Mouse (Mus musculus): ENCODE data around the gene Pax2.
"Not testable (repeated sequence)": the region's sequence is repeated elsewhere in the genome, so short reads cannot be mapped to it uniquely, and the experiment has no call there.

Gene Pax2

DNA sequence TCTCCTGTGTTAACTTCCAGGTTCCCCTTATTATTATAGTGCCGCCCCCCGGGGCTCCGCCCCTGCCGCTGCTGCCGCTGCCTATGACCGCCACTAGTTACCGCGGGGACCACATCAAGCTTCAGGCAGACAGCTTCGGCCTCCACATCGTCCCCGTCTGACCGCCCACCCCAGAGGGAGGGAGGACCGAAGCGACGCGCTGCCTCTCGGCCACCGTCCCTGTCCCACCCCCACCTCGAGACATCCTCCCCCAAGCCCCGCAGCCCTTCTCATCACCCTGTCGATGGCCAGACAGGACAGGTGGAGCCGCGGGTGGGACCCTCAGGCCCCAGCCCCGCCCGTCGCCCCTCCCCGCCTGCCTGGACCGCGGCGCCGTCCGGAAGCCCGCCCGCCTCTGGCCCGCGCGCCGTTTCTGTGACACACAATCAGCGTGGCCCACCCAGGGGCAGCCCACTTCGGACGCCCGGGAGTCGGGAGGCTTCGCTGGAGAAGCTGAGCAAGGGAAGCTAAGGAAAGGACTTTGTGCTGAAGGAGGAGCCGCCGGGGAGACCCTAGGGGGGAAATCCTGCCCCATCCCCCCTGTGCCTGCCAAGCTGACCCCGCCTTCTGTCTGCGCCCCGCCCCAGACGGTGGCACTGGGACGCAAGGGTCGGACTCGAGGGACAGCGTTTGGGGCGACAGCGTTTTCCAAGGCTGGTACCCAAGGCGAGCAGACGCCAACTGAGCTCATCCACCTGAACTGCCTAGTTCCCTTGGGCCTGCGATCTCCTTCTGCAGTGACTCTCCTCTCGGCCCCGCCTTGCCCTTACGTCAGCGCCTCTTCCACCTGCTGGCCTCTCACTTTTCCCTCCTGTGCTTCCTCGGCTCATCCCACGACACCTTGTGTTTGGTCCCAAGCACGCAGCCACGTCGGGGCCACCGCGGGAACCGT is 80.4 kb downstream of the Pax2 start:
- peak; percentile 19 for DNase-seq (ENCODE audit: low read depth)

DNA sequence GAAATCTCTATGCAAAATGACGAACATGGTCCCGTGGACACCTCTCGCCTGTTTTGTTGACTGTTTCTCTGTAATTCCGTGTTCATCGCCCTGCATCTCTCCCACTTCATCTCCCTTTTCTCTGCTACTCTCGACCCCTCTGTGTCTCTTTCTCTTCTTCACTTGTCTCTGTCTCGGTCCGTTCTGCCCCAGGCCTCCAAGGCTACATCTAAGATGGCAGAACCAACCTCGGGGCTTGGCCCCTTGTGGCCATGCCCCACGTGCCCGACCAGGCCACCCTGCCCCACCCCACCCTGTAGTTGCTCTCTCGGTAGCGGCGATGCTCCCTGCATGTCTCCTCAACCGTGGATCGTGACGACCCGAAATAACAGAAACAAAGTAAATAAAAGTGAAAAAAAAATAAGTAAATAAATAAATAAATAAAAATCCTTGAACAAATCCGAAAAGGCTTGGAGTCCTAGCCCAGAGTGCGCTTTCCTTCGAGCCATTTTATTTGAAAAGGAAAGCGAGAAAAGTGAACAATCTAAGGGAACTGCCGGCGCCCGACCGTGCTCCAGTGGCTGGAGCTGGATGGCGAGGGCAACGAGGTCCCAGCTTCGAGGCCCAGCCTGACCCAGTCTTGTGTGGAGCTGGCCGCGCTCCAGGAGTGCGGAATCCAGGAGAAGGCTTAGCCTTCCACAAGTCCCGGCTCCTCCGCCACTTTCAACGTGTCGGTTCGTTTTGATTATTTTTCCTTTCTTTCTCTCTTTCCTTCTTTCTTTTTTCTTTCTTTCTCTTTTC is 81.8 kb downstream of the Pax2 start:
- no peak for DNase-seq (ENCODE audit: low read depth)

DNA sequence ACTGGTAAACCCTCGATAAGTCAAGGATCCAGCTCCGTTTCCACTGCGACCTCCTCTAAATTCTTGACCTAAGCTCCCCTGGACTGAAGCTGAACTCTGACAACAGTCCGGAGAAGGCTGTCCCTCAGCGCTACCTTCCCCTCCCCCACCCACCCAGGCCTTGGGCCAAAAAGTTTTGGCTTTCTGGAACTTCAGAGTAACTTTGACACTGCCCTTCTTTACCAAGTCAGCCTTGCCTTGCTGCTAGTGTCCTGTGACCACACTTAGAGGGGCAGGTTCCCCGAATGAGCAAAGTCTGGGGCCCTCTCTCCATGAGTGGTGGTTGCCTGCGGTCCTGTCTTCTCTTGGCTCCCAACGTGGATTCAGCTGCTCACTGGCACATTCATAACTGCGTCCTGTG is 82.5 kb downstream of the Pax2 start:
- DNase-seq (ENCODE audit: low read depth), result no peak

DNA sequence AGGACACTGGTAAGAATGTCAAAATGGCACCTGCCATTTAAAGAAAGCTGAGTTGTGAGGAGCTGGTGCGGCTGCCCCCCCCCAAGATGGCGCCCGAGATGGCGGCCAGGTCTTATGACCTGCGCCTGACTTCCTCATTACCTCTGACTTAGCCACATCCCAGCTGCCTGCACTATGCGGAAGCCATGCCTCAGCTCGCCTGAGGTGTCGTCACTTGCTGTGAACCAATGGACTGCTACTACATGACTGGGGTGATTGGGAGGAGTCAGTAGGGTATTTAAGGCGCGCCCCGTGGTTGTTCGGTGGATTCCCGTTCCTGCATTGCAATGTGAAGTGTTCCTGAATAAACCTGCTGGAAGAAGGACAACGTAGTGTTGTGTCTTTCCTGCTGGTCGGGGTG is 86.8 kb downstream of the Pax2 start:
- DNase-seq (ENCODE audit: low read depth), result not testable (repeated sequence)

DNA sequence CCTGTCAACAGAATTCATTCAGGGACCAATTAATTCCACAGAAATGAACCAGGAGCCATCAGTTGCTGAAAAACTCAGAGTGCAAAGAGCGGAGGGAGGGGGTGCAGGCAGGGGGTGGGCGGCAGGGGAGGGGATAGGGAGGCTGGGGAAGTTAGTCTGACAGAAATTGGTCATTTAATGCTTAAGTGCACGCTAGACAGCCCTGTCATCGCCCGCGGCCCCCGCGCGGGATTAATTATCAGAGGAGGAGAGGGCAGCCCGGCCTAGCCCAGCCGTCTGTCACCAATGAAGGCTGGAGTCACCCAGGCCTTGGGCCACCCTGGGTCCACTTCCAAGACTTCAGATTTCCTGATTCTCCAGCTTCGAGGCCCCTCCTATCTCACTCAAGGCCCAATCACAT is 93.6 kb downstream of the Pax2 start:
- no peak for DNase-seq (ENCODE audit: low read depth)

DNA sequence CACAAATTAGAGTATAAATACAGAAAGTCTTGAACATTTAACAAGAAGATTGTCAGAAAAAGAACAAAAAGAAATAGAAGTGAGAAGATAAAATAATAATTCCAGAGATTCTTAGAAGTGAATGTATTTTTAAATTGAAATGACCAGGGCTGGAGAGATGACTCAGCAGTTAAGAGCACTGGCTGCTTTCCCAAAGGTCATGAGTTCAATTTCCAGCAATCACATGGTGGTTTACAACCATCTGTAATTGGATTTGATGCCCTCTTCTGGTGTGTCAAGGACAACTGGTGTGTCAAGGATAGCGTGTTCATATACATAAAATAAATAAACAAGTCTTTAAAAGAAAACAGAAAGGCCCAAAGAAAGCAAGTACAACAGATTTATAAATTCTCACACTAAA is 102.8 kb downstream of the Pax2 start:
- no peak for DNase-seq (ENCODE audit: low read depth)

DNA sequence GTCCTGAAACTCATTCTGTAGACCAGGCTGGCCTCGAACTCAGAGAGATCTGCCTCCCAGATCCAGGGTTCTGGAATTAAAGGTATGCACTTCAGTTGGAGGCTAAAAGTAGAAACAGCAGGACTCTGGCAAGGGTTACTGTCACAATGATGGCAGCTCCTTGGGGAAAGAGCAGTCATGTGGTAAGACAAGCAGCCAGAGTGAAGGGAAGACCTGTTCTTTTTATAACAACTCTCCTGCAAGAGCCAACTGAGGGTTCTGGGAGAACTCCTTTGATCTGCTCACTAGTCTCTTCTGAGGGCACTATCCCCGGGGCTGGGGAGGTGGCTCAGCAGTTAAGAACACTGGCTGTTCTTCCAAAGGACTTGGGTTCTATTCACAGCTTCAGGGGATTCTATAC is 112.9 kb downstream of the Pax2 start:
- no peak for DNase-seq (ENCODE audit: low read depth)

DNA sequence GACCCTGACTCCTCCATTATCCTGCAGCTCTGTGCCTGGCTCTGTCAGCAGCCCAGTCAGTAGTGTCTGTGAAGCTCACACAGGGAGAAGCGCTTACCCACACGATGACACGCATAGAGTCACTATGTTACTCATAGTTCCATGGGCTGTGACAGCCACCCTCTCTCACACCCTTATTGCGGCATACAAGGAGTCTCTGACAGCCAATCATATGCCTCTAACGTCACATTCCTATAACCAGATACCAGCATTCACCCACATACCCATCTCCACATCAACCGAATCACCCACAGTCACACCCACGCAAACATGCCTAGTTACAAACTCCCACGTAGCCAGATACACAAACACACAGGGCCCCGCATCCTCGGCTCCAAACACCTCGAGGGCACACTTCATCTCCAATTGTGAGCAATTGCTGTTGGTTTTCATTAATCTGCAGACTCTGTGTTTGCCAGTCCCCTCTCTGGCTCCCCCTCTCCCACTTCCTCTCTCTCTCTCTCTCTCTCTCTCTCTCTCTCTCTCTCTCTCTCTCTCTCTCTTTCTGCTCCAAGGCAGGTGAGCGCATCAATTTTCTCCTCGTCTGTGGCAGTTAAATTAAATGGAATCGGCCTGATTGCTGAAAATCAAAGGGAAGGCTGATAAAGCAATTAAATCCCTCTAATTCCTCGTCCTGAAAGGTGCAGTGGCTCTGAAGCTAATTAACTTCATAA is 118.5 kb downstream of the Pax2 start:
- DNase-seq (ENCODE audit: low read depth), result no peak

DNA sequence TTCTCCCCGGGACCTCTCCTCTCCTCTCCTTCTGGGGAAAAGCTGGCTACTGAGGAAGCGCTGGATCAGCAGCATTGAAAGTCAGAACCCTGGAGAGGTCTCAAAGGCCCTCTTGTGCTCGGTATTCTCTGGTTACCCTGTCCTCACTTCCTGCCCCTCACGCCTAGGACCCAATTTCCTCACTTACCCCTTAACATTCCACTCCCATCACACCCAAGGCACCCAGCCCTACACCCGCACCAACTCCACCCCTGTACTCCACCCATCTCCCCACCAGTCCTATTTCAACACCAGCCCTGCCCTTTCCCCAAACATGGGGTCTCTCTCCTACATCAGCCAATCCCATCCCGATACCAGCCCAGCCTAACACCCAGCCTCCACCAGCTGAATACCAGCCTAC is 119.1 kb downstream of the Pax2 start:
- DNase-seq (ENCODE audit: low read depth), result no peak

DNA sequence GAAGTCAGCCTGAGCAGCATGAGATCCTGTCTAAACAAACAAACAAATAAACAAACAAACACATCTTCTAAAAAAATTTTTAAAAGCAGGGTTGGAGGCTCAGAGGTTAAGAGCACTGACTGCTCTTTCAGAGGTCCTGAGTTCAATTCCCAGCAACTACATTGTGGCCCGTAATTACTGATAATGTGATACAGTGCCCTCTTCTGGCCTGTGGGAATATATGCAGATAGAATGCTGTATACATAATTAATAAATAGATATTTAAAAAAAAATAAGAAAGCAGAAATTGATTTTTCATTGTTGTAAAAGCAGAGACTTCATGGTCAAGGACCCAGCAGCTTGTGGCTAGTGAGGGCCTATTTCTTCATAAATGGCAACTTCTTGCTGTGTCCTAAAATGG is 119.9 kb downstream of the Pax2 start:
- no peak for DNase-seq (ENCODE audit: low read depth)

DNA sequence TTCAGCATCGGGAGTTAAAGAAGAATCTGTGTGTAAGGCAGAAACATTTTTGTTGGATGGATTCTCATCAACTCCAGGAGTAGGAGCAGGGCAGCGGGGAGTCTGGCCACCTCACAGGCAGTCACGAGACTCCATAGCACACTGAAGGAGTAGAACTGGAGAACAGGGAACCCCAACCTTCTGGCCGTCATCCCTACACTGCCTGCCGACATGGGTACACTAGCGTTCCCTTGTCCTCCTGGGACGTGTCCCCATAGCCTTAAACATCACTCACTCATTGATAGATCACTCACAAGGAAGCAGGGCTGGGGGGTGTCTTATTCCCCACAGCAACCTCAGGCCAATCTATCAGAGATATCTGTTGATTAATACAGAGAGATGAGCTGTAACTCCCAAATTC is 120.7 kb downstream of the Pax2 start:
- no peak for DNase-seq (ENCODE audit: low read depth)

DNA sequence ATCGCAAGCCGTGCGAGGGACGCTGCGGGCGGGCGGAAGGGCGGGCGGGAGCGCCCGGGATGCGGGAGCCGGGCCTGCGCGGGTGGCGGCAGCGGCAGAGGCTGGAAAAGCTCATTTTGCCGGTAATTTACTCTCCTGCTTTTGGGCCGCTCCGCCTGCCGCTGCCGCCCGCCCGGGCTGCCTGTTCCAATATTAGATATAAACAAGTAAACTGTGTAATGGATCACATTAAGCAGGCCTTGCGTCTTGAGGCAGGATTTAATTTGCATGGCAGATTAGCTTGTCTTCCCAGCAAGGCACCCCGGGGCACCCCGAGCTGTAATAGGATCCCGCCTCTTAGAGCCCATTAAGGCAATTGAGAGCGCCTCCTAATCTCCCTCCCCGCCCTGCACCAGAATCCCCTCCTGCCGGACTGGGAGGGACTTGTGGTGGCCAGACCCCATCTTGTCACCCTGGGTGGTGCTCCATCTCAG is 126.7 kb downstream of the Pax2 start:
- no peak for DNase-seq (ENCODE audit: low read depth)

DNA sequence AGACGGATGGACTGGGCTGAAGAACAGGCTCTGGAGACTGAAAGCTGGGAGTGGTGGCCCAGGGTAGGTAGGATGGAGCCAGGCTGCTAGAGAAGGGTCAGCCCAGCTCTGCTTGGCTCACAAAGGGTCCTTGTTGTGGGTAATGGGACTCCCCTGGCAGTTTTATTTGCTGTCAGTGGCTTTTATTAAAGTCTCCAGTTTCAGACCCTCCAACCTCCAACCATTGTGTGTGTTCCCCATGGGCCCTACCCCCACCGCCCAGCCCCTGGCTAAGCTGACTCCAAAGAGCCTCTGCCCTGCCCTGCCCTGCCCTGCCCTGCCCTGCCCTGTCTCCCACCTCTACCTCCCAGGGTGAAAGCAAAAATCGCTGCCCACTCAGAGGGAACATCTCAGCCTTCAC is 128.5 kb downstream of the Pax2 start:
- DNase-seq (ENCODE audit: low read depth), result no peak

DNA sequence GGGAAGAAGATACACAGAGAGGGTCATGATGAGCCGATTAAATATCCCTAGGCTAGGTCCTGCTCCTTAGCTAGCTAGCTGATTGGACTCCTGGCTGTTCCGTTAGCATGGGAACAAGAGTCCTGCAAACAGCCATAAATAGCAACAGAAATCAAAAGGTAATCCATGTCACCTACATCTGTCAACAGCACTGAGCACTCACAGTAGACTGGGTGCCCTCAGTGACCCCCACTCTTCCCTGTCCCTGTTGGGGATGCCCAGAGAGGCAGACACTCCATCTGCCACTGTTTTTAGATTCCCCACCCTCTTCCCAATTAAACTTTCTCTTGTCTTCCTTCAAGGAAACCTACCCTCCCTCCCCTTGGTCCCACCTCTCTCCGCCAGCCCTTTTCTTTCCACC is 130.6 kb downstream of the Pax2 start:
- DNase-seq (ENCODE audit: low read depth), result no peak

All from c-Kit-positive CD71-negative TER-119-negative erythroid progenitor cells, embryonic 14.5 days (primary cell).